Mouse (Mus musculus) frontal cortex, postnatal 10 days (tissue): ENCODE data around the gene Pcnp.
"Not testable (repeated sequence)": the region's sequence is repeated elsewhere in the genome, so short reads cannot be mapped to it uniquely, and the experiment has no call there.

Experiments
- DNase-seq, 2 experiments: peaks; one replicate each; pipeline ENCODE4 v3.0.0; 2022; ENCODE audit warnings: low spot score in 2 of 2, mixed read lengths in 1 of 2

Gene Pcnp

GRCm38 (mm10) chr16:56029661-56030082, at the start of gene Pcnp:
Gene Pcnp (minus strand): TSS chr16:56029739.
- peak; percentile 94 to 96 for DNase-seq

GRCm38 (mm10) chr16:56076121-56076869, 46.8 kb upstream of the Pcnp start:
- DNase-seq: no peak

- DNase-seq: peak; percentile 82 to 84
These were observed 45.9 kb upstream of the Pcnp start for GRCm38 (mm10) chr16:56075222-56076111.

GRCm38 (mm10) chr16:56074565-56074964, 45.0 kb upstream of the Pcnp start:
- DNase-seq: no peak

GRCm38 (mm10) chr16:56074122-56074521, 44.6 kb upstream of the Pcnp start:
- DNase-seq: no peak

GRCm38 (mm10) chr16:56073150-56073549, 43.6 kb upstream of the Pcnp start:
- not testable (repeated sequence) for DNase-seq

GRCm38 (mm10) chr16:56072533-56072932, 43.0 kb upstream of the Pcnp start:
- DNase-seq: no peak

GRCm38 (mm10) chr16:56071317-56072232, 42.0 kb upstream of the Pcnp start:
- no peak for DNase-seq

- no peak for DNase-seq
These were observed 39.1 kb upstream of the Pcnp start for GRCm38 (mm10) chr16:56068523-56069070.

GRCm38 (mm10) chr16:56066113-56066512, 36.6 kb upstream of the Pcnp start:
- no peak for DNase-seq

GRCm38 (mm10) chr16:56064334-56064990, 34.9 kb upstream of the Pcnp start:
- DNase-seq: peak; percentile 47 to 60

- DNase-seq: no peak
These were observed 33.4 kb upstream of the Pcnp start for GRCm38 (mm10) chr16:56062981-56063380.

GRCm38 (mm10) chr16:56061995-56062594, 32.6 kb upstream of the Pcnp start:
- no peak for DNase-seq

- DNase-seq: no peak
These were observed 28.6 kb upstream of the Pcnp start for GRCm38 (mm10) chr16:56058151-56058550.

GRCm38 (mm10) chr16:56056944-56057590, 27.5 kb upstream of the Pcnp start:
- no peak for DNase-seq

GRCm38 (mm10) chr16:56055911-56056310, 26.4 kb upstream of the Pcnp start:
- DNase-seq: no peak

- not testable (repeated sequence) for DNase-seq
These were observed 18.5 kb upstream of the Pcnp start, which contains the start of gene Senp7 for GRCm38 (mm10) chr16:56048038-56048437. Gene Senp7 (plus strand): TSS chr16:56048338.

- DNase-seq: no peak
These were observed 8.6 kb upstream of the Pcnp start for GRCm38 (mm10) chr16:56038090-56038489.

GRCm38 (mm10) chr16:56037138-56038010, 7.8 kb upstream of the Pcnp start, which contains the start of gene Trmt10c:
Gene Trmt10c (minus strand): TSS chr16:56037819.
- peak; percentile 84 to 89 for DNase-seq
